Mouse (Mus musculus): ENCODE measurements around the gene Gm20388. TPM values are rescaled to one million over a fixed set of nuclear protein-coding genes. Genes with fewer than 3 reads are reported as not detected.

The Gm20388 gene
- polyA plus RNA-seq, 1 experiment from 2014 or later: not detected

DNA sequence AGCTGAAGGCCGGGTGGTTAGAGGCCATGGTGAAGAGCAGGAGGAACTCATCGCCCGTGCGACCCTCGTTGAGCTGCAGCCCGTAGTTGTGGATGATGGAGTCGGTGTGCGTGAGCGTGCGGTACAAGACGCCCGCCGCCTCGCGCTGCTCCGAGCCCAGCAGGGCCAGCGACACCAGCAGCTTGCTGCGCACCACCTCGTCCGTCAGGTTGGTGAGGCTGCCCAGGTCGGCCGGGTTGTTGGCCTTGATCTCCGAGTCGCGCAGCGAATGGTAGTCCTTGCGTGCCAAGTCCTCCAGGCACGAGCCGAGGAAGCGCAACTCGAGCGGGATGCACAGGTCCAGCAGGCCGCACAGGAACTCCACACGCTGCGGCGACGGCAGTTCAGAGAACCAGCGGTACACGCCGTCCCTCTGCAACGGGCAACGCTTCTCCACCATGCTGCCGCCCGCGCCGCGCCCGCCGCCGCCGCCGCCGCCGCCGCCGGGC lies 1741.3 kb downstream of the Gm20388 start:
- Histone ChIP-seq H3K27me3 (ENCODE audit: control insufficient read depth, insufficient read depth, low read depth, low read length) (no peaks in the 10 kb centered on the region), H3K4me1 (replicated peaks; ENCODE audit: control insufficient read depth, insufficient read depth, low read length) (peaks cover 42% of the 10 kb centered on the region), H3K4me2 (ENCODE audit: low read depth, low read length) (peak overlapping the region; percentile 96), H3K27ac (ENCODE audit: low read length) (peak overlapping the region; percentile 30; the same call in 1 of the 2 replicates), H3K9me3 (ENCODE audit: control insufficient read depth, low read length) (no peaks in the 10 kb centered on the region), H3K4me3 (ENCODE audit: low read length) (peak overlapping the region; percentile 80), H3K36me3 (ENCODE audit: control insufficient read depth, insufficient read depth, low read length) (no peaks in the 10 kb centered on the region), H3K9ac (ENCODE audit: low read length) (peak overlapping the region; percentile 78)
- ATAC-seq (ENCODE audit: low read depth): no peak
- under 1% methylated on average over 43 of the region's 56 CpGs for WGBS

DNA sequence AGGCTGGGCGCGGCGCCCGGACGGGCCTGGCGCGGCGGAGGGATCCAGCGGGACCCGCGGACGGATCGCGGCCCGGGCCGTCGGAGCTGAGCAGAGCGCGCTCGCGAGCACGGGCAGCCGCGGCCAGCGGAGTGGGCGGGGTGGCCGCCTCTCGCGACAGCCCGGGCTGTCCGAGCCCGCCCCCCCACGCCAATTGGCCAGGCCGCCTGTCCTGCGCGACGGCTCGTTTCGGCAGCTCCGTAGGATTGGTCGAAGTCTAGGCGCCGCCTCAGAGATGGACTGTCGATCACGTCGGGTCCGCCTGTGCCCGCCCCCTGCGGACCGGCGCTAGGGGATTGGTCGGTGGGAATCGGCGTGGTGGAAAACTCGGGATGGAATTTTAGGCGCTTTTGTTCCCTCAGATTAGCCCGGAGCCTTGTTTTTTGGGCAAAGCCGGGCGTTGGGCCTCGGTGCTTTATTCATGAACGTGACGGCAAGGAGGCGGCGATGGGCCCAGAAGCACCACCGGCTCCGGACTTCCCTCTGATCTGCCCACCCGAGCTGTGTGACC lies 1742.2 kb downstream of the Gm20388 start, which contains the start of gene Zcchc14:
TSS of gene Zcchc14 (minus strand) at position 128 of the 550 bp plus-strand sequence.
- Histone ChIP-seq H3K9me3 (ENCODE audit: control insufficient read depth, low read length) (no peaks in the 10 kb centered on the region), H3K27me3 (ENCODE audit: control insufficient read depth, insufficient read depth, low read depth, low read length) (no peaks in the 10 kb centered on the region), H3K4me3 (ENCODE audit: low read length) (peak within 1 kb of the TSS; percentile 80), H3K27ac (ENCODE audit: low read length) (peak within 1 kb of the TSS; percentile 94), H3K36me3 (ENCODE audit: control insufficient read depth, insufficient read depth, low read length) (no peaks in the 10 kb centered on the region), H3K4me2 (ENCODE audit: low read depth, low read length) (peak within 1 kb of the TSS; percentile 96), H3K9ac (ENCODE audit: low read length) (peak within 1 kb of the TSS; percentile 89), H3K4me1 (replicated peaks; ENCODE audit: control insufficient read depth, insufficient read depth, low read length) (peaks cover 43% of the 10 kb centered on the region)
- ATAC-seq (ENCODE audit: low read depth): peak; percentile 99
- WGBS: under 1% methylated on average over 56 of the region's 67 CpGs

- peak overlapping the region; percentile 74 for H3K4me3 ChIP-seq (ENCODE audit: low read length)
- no peaks in the 10 kb centered on the region for H3K9me3 ChIP-seq (ENCODE audit: control insufficient read depth, low read length)
- 1% methylated on average over 31 of the region's 31 CpGs for WGBS
Measured at GRCm38 (mm10) chr8:121653340-121654019, 1742.8 kb downstream of the Gm20388 start.

DNA sequence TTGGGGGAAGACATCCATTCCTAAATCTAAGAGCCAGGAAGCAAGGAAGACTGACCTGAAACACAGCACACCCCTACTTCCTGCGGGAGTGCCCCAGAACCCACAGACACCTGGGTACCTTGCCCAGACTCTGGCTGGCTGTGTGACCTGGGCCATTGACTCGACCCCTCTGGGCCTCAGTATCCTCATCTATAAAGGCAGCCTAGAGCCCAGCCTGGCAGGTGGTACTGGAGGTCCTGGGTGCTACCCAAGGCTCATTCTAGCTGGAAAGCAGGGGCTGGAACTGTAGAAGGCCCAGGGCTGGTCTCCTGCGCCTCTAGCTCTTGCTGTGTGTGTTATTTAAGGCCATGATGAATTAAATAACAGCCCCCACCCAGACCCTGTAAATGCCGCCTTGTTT lies 1743.5 kb downstream of the Gm20388 start:
- no peaks in the 10 kb centered on the region for H3K36me3 ChIP-seq (ENCODE audit: control insufficient read depth, insufficient read depth, low read length)
- peaks cover 31% of the 10 kb centered on the region for H3K4me1 ChIP-seq (replicated peaks; ENCODE audit: control insufficient read depth, insufficient read depth, low read length)
- peak overlapping the region; percentile 86 for H3K9ac ChIP-seq (ENCODE audit: low read length)
- H3K4me3 ChIP-seq (ENCODE audit: low read length): peak overlapping the region; percentile 74; the same call in 1 of the 2 replicates
- H3K9me3 ChIP-seq (ENCODE audit: control insufficient read depth, low read length): no peaks in the 10 kb centered on the region
- no peak for ATAC-seq (ENCODE audit: low read depth)
- H3K27ac ChIP-seq (ENCODE audit: low read length): no peak overlapping the region
- 82% methylated on average over 4 of the region's 4 CpGs for WGBS
- peak overlapping the region; percentile 85 for H3K4me2 ChIP-seq (ENCODE audit: low read depth, low read length)
- no peaks in the 10 kb centered on the region for H3K27me3 ChIP-seq (ENCODE audit: control insufficient read depth, insufficient read depth, low read depth, low read length)

More at GRCm38 (mm10) chr8:121653340-121654019, 1742.8 kb downstream of the Gm20388 start:
- Histone ChIP-seq H3K27ac (ENCODE audit: low read length) (peak overlapping the region; percentile 94), H3K4me1 (replicated peaks; ENCODE audit: control insufficient read depth, insufficient read depth, low read length) (peaks cover 37% of the 10 kb centered on the region), H3K9ac (ENCODE audit: low read length) (peak overlapping the region; percentile 86), H3K36me3 (ENCODE audit: control insufficient read depth, insufficient read depth, low read length) (no peaks in the 10 kb centered on the region), H3K27me3 (ENCODE audit: control insufficient read depth, insufficient read depth, low read depth, low read length) (no peaks in the 10 kb centered on the region), H3K4me2 (ENCODE audit: low read depth, low read length) (peak overlapping the region; percentile 85)
- ATAC-seq (ENCODE audit: low read depth): peak; percentile 15; the same call in 1 of the 2 replicates

DNA sequence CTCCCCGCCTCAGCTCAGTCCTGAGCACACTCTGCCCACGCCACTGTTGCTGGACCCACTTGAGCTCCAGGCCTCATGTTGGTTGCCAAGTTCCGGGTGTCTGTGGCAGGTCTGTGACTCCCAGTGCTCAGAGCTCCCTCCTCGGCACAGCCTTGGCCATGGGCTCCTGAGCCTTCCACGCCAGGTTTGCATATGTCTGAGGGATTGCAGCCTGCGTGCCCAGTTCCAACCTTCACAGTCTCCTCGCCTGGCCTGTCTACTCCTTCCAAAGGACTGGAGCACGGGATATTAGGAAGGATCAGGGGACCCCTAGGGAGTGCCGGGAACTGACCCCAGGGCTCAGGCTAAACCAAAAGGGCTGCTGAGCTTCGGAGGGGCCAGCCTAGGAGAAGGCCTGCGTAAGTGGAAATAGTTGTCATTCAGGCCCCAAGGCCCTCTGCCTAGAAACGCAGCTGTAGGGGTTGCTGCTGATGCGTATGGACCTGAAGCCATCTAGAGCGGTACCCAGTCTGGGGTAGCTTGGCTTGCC lies 1744.4 kb downstream of the Gm20388 start:
- H3K27me3 ChIP-seq (ENCODE audit: control insufficient read depth, insufficient read depth, low read depth, low read length): no peaks in the 10 kb centered on the region
- H3K27ac ChIP-seq (ENCODE audit: low read length): no peak overlapping the region
- no peak overlapping the region for H3K4me2 ChIP-seq (ENCODE audit: low read depth, low read length)
- no peaks in the 10 kb centered on the region for H3K36me3 ChIP-seq (ENCODE audit: control insufficient read depth, insufficient read depth, low read length)
- H3K4me1 ChIP-seq (replicated peaks; ENCODE audit: control insufficient read depth, insufficient read depth, low read length): peaks cover 27% of the 10 kb centered on the region
- 82% methylated on average over 14 of the region's 14 CpGs for WGBS
- no peaks in the 10 kb centered on the region for H3K9me3 ChIP-seq (ENCODE audit: control insufficient read depth, low read length)
- ATAC-seq (ENCODE audit: low read depth): no peak
- H3K9ac ChIP-seq (ENCODE audit: low read length): no peak overlapping the region
- no peak overlapping the region for H3K4me3 ChIP-seq (ENCODE audit: low read length)

DNA sequence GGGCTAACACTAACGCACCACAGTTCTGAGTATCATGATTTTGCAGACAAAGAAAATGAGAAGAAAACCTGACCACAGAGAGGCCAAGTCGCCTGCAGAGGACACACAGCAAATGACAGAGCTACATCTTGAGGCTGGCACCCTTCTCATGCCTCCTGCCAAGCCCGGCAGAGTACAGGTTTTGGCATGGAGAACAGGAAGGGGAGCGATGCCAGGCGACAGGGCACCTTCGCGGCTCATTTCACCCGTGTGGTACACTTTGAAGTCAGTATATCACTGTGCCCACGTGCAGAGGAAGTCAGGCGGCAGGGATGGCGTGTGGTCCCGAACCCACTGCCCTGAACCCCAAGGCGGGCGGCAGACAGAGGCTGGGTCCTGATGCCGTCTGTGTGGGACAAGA lies 1750.0 kb downstream of the Gm20388 start:
- Histone ChIP-seq H3K9me3 (ENCODE audit: control insufficient read depth, low read length) (no peaks in the 10 kb centered on the region), H3K4me3 (ENCODE audit: low read length) (no peak overlapping the region), H3K9ac (ENCODE audit: low read length) (no peak overlapping the region), H3K4me1 (replicated peaks; ENCODE audit: control insufficient read depth, insufficient read depth, low read length) (peaks cover 22% of the 10 kb centered on the region), H3K27me3 (ENCODE audit: control insufficient read depth, insufficient read depth, low read depth, low read length) (no peaks in the 10 kb centered on the region), H3K4me2 (ENCODE audit: low read depth, low read length) (no peak overlapping the region), H3K36me3 (ENCODE audit: control insufficient read depth, insufficient read depth, low read length) (no peaks in the 10 kb centered on the region), H3K27ac (ENCODE audit: low read length) (no peak overlapping the region)
- no peak for ATAC-seq (ENCODE audit: low read depth)
- WGBS: 64% methylated on average over 15 of the region's 15 CpGs

GRCm38 (mm10) chr8:121661631-121662357 lies 1751.2 kb downstream of the Gm20388 start:
- H3K36me3 ChIP-seq (ENCODE audit: control insufficient read depth, insufficient read depth, low read length): no peaks in the 10 kb centered on the region
- H3K27me3 ChIP-seq (ENCODE audit: control insufficient read depth, insufficient read depth, low read depth, low read length): no peaks in the 10 kb centered on the region
- H3K4me1 ChIP-seq (replicated peaks; ENCODE audit: control insufficient read depth, insufficient read depth, low read length): peaks cover 24% of the 10 kb centered on the region
- no peak for ATAC-seq (ENCODE audit: low read depth)
- H3K27ac ChIP-seq (ENCODE audit: low read length): no peak overlapping the region
- no peak overlapping the region for H3K4me3 ChIP-seq (ENCODE audit: low read length)
- no peaks in the 10 kb centered on the region for H3K9me3 ChIP-seq (ENCODE audit: control insufficient read depth, low read length)
- WGBS: 47% methylated on average over 18 of the region's 18 CpGs
- H3K4me2 ChIP-seq (ENCODE audit: low read depth, low read length): no peak overlapping the region
- H3K9ac ChIP-seq (ENCODE audit: low read length): no peak overlapping the region

GRCm38 (mm10) chr8:121663101-121663500 lies 1752.5 kb downstream of the Gm20388 start:
- H3K4me2 ChIP-seq (ENCODE audit: low read depth, low read length): no peak overlapping the region
- H3K9me3 ChIP-seq (ENCODE audit: control insufficient read depth, low read length): no peaks in the 10 kb centered on the region
- ATAC-seq (ENCODE audit: low read depth): no peak
- H3K4me1 ChIP-seq (replicated peaks; ENCODE audit: control insufficient read depth, insufficient read depth, low read length): peaks cover 20% of the 10 kb centered on the region
- H3K27ac ChIP-seq (ENCODE audit: low read length): no peak overlapping the region
- WGBS: 91% methylated on average over 12 of the region's 12 CpGs
- no peaks in the 10 kb centered on the region for H3K27me3 ChIP-seq (ENCODE audit: control insufficient read depth, insufficient read depth, low read depth, low read length)
- H3K4me3 ChIP-seq (ENCODE audit: low read length): no peak overlapping the region
- H3K9ac ChIP-seq (ENCODE audit: low read length): no peak overlapping the region
- no peaks in the 10 kb centered on the region for H3K36me3 ChIP-seq (ENCODE audit: control insufficient read depth, insufficient read depth, low read length)

GRCm38 (mm10) chr8:121665329-121665728 lies 1754.7 kb downstream of the Gm20388 start:
- Histone ChIP-seq H3K27ac (ENCODE audit: low read length) (peak overlapping the region; percentile 95), H3K36me3 (ENCODE audit: control insufficient read depth, insufficient read depth, low read length) (no peaks in the 10 kb centered on the region), H3K4me2 (ENCODE audit: low read depth, low read length) (peak overlapping the region; percentile 50), H3K9me3 (ENCODE audit: control insufficient read depth, low read length) (no peaks in the 10 kb centered on the region), H3K4me1 (replicated peaks; ENCODE audit: control insufficient read depth, insufficient read depth, low read length) (peaks cover 25% of the 10 kb centered on the region), H3K9ac (ENCODE audit: low read length) (peak overlapping the region; percentile 65), H3K27me3 (ENCODE audit: control insufficient read depth, insufficient read depth, low read depth, low read length) (no peaks in the 10 kb centered on the region), H3K4me3 (ENCODE audit: low read length) (peak overlapping the region; percentile 31)
- peak; percentile 94 for ATAC-seq (ENCODE audit: low read depth)
- under 1% methylated on average over 16 of the region's 16 CpGs for WGBS
